Mouse (Mus musculus) G1E (cell line): ENCODE measurements at regions not wholly inside any gene's neighbourhood (a gene's known extent, or its start where the extent isn't known, plus 50 kb on each side); places are given as distances from the start of the nearest gene placed in this dataset.

Experiments
- CTCF ChIP-seq: IDR thresholded peaks from 2 replicates; pipeline ENCODE4 v1.5.1; 2012; ENCODE audit warnings: low read depth, low read length, inconsistent platforms, mixed read lengths
- TAL1 ChIP-seq: conservative IDR thresholded peaks from 2 replicates; pipeline ENCODE4 v1.6.1; 2012; ENCODE audit warnings: low read depth, low read length, inconsistent platforms, mixed read lengths

DNA sequence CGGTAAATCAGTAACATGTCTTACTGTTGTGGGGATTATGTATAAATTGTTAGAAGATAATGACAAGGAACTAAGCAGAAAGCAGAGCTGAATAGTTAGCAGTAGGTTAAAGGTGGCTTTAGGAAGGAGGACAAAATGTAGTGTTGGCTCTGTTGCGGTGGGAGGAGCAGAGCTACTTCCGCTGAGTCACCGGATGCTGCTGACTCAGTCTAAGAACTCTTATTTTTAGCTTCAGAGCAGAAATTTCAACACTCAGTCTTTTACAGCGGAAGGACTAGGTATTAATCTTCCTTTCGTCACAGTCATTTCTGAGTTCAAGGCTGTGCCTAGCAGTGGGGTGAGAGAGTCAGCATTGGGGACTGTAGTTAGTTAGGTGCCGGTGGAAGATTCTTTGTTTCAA is 68.9 kb downstream of the Gm13691 start:
- no peak for TF ChIP-seq CTCF
- TF ChIP-seq TAL1, result no peak
